Mouse (Mus musculus) spleen, postnatal 14 days (tissue): Measurements from ENCODE around the gene Pcsk7.

Experiments
- DNase-seq, 2 experiments: peaks; one replicate each; pipeline ENCODE4 v3.0.0; 2021 to 2022; ENCODE audit warnings: low spot score in 2 of 2

Pcsk7 gene

DNA sequence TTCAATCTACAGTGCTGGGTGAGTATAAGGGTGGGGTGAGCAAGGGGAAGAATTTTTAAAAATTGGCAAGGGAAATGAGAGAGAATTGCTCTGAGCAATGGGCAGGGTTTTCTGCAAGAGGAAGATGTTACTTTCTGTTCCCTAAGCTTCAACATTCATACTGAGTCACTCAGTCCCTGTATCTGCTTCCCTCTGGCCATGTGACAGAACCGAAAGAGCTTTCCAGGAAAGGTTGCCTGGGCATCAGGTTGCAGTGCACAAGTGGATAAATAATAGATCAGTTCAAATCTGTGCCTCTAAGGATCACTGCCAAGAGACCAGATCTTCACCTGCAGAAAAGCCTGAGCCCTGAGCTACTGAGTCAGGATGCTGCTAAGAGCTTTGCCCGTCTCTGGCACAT is 55.6 kb downstream of the Pcsk7 start:
- no peak for DNase-seq

DNA sequence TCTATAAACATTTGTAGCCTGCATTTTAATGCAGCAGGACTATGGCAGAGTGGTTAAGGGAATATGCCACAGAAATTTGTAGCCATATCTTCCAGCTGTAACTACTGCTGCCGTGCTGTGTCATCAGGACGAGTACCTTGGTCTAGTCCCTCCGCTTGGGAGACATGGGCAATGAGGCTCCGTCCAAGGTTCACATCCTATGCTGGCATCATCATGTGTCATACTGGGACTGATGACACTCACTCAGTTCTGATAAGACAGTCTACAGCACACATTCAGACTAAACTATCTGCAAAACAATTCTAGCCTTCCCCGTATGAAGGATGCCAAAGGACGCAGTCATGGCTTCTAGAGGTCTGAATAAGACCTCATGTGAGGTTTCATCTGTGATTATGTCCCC is 57.3 kb downstream of the Pcsk7 start:
- no peak for DNase-seq

DNA sequence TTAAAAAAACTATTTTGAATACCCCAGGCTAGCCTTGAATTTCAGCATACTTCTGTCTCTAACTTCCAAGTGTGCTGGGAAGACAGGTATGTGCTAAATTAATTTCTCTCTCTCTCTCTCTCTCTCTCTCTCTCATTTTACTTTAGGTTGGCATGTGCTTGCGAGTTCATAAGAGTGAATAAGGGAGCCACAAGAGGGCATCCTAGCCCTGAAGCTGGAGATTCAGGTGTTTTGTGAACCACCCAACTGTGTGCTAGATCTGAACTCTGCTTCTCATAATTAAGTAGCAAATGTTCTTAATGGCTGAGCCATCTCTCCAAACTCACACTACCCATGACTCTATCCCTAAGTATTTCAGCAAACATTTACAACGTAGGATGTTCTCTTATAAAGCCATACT is 70.6 kb downstream of the Pcsk7 start:
- no peak for DNase-seq
